Mouse (Mus musculus) kidney, postnatal 14 days (tissue): ENCODE data around the gene Qrich1.
A peak's percentile ranks its signal among the peaks of the same experiment; 100 is the strongest.

Source experiments
- DNase-seq: peaks from one replicate; pipeline ENCODE4 v3.0.0; 2022; ENCODE audit warnings: mixed read lengths

The Qrich1 gene

DNA sequence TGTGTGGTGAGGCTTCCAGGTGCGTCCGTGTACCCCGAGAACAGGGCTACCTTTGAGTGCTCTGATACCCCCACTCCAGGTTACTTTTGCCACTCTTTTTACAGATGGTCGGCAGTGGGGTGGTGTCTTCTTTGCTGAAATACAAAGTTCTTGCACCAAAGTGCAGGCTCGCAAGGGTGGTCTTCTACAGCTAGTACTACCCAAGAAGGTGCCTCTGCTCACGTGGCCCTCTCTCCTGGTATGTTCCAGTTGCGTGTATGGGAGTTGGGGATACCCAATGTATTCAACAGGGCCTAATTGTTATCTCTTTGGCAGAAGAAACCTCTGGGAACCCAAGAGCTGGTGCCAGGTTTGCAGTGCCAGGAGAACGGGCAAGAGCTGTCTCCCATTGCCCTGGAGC is 23.4 kb upstream of the Qrich1 start:
- no peak for DNase-seq

DNA sequence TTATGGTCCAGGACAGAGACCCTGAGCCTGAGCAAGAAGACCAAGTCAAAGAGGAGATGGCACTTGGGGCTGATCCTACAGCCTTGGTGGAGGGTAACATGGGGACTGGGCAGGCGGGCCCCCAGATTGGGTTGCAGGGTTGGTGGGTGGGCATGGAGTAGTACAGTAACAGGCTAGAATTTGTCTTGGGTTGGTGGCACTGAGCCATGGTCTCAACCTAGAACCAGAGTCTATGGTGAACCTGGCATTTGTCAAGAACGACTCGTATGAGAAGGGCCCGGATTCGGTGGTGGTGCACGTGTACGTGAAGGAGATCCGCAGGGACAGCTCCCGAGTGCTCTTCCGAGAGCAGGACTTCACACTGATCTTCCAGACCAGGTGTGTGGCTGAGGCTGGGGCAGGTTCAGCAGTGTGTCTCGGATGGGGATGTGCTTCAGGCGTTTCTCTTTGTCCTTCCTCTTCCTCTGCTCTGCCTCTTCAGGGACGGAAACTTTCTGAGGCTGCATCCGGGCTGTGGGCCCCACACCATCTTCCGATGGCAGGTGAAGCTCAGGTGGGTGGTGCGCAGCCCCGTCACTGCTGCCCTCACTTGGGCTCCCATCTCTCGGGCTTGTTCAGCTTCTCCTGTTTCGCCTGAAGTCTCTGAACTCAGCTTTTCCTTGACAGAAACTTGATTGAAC is 22.3 kb upstream of the Qrich1 start:
- DNase-seq = no peak

GRCm38 (mm10) chr9:108494905-108495304 is 21.7 kb upstream of the Qrich1 start:
- no peak for DNase-seq

DNA sequence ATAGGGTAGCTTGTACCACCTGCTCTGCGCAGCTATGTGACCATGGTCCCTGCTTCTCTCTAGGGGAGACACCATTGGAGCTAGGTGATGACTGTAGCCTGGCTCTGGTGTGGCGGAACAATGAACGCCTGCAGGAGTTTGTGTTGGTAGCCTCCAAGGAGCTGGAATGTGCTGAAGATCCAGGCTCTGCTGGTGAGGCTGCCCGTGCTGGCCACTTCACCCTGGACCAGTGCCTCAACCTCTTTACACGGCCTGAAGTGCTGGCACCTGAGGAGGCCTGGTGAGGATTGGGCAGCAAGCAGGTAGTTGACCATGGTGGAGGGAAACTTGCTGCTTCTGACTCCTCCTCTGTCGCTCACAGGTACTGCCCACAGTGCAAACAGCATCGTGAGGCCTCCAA is 17.4 kb upstream of the Qrich1 start:
- no peak for DNase-seq

GRCm38 (mm10) chr9:108499943-108500342 is 16.7 kb upstream of the Qrich1 start:
- no peak for DNase-seq

DNA sequence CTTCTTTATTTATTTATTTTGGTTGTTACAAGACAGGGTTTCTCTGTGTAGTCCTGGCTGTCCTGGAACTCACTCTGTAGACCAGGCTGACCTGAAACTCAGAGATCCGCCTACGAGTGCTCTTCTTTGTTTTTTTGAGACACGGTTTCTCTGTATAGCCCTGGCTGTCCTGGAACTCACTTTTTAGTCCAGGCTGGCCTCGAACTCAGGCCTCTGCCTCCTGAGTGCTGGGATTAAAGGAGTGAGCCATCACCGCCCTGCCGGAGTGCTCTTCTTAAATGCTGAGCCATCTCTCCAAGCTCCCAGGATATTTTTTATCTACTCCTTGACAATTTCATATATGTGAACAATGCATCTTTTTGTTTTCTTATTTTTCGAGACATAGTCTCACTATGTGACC is 9.7 kb upstream of the Qrich1 start:
- no peak for DNase-seq

DNA sequence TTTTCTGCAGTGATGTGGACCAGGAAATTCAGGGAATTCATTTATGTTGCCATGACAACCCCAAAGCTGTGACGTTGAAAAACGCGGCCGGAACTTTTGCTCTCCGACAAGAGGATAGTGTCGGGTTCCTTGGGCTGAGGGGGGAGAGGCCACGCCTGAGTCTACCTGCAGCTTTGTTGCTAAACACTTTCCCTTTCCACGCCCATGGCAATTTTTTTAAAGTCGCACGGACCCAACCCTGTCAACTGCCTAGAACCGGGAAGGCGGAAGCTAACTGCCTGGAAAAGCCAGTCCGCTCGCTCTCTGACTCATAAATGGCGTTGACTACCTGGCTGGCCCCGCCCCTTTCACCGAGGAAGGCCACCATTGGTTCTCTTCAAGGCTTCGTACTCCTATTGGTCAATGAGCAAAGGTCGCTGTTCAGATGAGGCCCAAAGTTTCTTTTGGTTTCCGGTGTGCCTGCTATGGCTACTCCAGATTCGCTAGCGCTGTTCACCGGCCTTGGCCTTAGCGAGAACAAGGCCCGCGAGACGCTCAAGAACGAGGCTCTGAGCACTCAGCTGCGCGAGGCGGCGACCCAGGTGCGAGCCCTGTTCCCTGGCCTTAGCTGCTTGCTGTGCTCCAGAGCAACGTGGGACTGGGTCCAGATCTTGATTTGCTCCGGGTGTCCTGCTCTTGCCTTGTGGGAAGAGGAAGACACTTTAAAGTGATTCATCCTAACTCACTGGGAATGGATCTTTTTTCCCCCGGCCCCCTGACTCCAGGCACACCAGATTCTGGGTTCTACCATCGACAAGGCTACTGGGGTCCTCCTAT is 8.8 kb upstream of the Qrich1 start, which contains the start of gene Qars:
Qars (plus strand) TSS at position 88 of the 816 bp plus-strand sequence.
- peak; percentile 98 for DNase-seq

- no peak for DNase-seq
These were observed 7.8 kb upstream of the Qrich1 start for GRCm38 (mm10) chr9:108508776-108509175.

- peak; percentile 93 for DNase-seq
These were observed 786 bp downstream of the Qrich1 start for GRCm38 (mm10) chr9:108517253-108517930.

DNA sequence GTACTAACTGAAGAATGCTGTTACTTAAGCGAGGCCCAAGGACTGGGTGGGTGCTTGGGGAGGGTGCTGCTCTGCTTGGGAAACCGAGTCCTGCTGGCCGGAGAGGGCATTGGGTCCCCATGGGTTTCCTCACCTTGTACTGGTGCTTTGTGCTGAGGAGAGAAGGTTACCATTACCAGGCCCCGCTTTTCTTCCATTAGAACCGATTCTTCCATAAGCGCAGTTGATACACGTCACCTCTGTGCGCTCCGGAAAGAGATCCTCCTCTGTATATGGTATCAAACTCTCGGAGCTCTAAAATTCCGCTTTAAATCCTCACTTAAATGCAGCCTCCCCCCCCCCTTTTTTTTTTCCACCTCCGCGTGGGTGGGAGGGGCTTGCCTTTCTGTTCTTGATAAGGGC is 1.3 kb downstream of the Qrich1 start:
- no peak for DNase-seq

GRCm38 (mm10) chr9:108521604-108522003 is 5.0 kb downstream of the Qrich1 start:
- no peak for DNase-seq

GRCm38 (mm10) chr9:108523341-108523740 is 6.7 kb downstream of the Qrich1 start:
- DNase-seq = no peak

GRCm38 (mm10) chr9:108525400-108525799 is 8.8 kb downstream of the Qrich1 start:
- DNase-seq = no peak

- no peak for DNase-seq
These were observed 14.3 kb downstream of the Qrich1 start for GRCm38 (mm10) chr9:108530954-108531353.

DNA sequence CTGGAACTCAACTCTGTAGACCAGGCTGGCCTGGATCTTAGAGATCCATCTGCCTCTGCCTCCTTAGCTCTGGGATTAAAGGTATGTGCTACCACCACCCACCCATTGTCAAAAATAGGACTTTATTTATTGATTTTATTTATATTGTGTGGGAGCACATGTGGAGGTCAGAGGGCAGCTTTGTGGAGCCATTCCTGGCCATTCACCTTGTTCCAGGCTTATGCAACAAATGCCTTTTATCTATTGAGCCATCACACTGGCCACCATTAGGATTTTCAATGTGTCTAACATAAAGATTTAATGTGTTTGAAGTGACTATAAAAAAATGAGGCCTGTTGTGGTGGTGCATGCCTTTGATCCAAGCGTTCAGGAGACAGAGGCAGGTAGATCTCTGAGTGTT is 14.9 kb downstream of the Qrich1 start:
- DNase-seq = no peak

DNA sequence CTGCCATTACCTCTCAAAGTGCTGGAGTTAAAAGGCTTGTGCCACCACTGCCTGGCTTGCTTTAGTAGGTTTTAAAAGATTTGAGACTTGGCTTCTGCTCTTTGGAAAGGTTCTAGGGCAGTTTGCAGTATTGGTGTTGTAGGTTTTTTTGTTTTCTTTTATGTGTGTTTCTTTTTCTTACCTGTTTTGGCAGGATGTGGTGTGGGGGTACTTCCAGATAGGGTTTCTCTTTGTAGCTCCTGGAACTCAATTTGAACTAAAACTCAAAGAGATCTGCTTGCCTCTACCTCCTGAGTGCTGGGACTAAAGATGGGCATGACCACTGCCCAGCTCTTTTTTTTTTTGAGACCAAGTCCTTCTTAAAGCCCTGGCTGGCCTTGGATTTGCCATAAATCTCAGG is 24.2 kb downstream of the Qrich1 start:
- no peak for DNase-seq

DNA sequence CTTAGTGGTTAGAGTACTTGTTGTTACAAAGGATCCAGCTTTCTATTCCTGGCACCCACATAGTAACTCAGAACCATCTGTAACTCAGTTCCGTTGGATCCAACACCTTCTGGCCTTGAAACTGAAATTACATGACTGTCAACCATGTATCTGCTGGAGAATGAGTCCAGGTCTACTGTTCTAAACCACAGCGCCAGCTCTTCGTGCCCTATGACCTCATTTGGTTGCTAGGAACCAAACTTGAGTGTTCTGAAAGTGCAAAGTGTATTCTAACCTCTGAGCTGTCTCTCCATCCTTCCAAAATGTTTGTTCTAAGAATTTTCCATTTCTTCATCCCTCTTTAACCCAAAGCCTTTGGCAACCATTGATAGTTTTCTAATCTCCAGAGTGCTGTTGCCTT is 29.4 kb downstream of the Qrich1 start:
- DNase-seq = no peak

DNA sequence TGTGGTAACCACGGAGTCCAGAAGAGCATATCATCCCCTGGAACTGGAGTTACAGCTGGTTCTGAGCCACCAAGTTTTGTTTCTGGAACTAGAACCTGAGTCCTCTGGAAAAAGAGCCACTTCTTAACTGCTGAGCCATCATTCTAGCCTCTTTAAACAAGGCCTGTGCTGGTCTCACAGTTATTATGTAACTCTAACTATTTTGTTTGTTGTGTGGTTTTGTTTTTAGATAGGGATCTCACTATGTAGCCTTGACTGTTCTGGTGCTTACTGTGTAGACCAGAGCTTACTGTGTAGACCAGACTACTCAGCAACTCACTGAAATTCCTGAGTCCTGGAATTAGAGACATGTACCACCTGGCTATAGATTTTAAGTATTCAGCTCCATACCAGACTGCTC is 30.3 kb downstream of the Qrich1 start:
- DNase-seq = no peak

DNA sequence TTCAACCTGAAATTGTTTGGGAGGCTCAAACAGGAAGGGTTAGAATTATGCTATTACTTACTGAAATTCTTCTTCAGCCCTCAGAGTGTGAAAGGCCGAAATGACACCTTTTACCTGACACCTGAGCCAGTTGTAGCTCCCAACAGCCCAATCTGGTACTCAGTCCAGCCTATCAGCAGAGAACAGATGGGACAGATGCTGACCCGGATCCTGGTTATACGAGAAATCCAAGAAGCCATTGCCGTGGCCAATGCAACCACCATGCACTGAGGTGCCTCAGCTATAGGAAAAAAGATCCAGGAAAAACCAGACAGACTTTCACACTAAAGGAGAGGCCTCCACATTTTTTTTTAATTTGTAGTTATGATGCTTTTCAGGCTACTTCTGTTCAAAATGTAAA is 42.6 kb downstream of the Qrich1 start:
- DNase-seq = no peak

- peak; percentile 98 for DNase-seq
These were observed 43.7 kb downstream of the Qrich1 start, which contains the start of gene Impdh2 for GRCm38 (mm10) chr9:108560227-108560841. Impdh2 (plus strand) TSS chr9:108560286.

GRCm38 (mm10) chr9:108563671-108564070 is 47.1 kb downstream of the Qrich1 start:
- no peak for DNase-seq

DNA sequence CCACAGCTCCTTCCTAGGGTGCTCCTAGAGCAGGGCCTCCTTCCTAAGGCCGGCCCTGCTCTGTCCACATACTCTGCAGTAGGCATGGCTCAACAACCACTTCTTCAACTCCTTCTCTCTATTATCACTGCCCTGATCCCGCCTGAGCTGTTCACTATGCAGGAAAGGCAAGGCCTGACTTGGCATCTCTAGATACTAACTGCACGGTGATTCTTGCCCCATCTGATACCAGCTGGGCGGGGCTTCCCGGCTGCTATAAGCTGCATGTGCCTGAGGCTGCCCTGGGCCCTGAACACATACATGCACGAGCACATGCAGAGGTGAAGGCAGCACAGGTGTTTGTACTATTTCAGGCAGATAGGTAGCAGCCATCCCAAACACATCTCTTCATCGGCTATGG is 47.5 kb downstream of the Qrich1 start:
- DNase-seq = no peak
